Mouse (Mus musculus) naive thymus-derived CD4-positive, alpha-beta T cell, adult 2 months (primary cell): ENCODE results near the gene Esrrg.

Experiments used
- DNase-seq: peaks from one replicate; pipeline ENCODE4 v3.0.0-alpha.2; 2011; ENCODE audit warnings: low read depth

Esrrg gene

GRCm38 (mm10) chr1:187770234-187770633 lies 161.6 kb downstream of the Esrrg start:
- DNase-seq: no peak

GRCm38 (mm10) chr1:187771067-187771466 lies 162.5 kb downstream of the Esrrg start:
- no peak for DNase-seq

- DNase-seq: no peak
These were observed 171.1 kb downstream of the Esrrg start for GRCm38 (mm10) chr1:187779589-187780178.

- DNase-seq: no peak
These were observed 176.6 kb downstream of the Esrrg start for GRCm38 (mm10) chr1:187785226-187785625.

- DNase-seq: no peak
These were observed 178.7 kb downstream of the Esrrg start for GRCm38 (mm10) chr1:187787055-187788016.

GRCm38 (mm10) chr1:187794240-187794930 lies 185.8 kb downstream of the Esrrg start:
- DNase-seq: no peak

GRCm38 (mm10) chr1:187795551-187795950 lies 187.0 kb downstream of the Esrrg start:
- DNase-seq: no peak

- no peak for DNase-seq
These were observed 190.7 kb downstream of the Esrrg start for GRCm38 (mm10) chr1:187799300-187799699.

GRCm38 (mm10) chr1:187800761-187801160 lies 192.2 kb downstream of the Esrrg start:
- DNase-seq: no peak

- DNase-seq: no peak
These were observed 195.0 kb downstream of the Esrrg start for GRCm38 (mm10) chr1:187803566-187803965.

GRCm38 (mm10) chr1:187803997-187804396 lies 195.4 kb downstream of the Esrrg start:
- DNase-seq: no peak

- DNase-seq: no peak
These were observed 196.4 kb downstream of the Esrrg start for GRCm38 (mm10) chr1:187805001-187805400.

GRCm38 (mm10) chr1:187807477-187808390 lies 199.1 kb downstream of the Esrrg start:
- DNase-seq: no peak

GRCm38 (mm10) chr1:187808391-187808922 lies 199.9 kb downstream of the Esrrg start:
- no peak for DNase-seq

GRCm38 (mm10) chr1:187809546-187809945 lies 201.0 kb downstream of the Esrrg start:
- no peak for DNase-seq

- DNase-seq: no peak
These were observed 210.8 kb downstream of the Esrrg start for GRCm38 (mm10) chr1:187819406-187819805.

- DNase-seq: no peak
These were observed 212.8 kb downstream of the Esrrg start for GRCm38 (mm10) chr1:187821368-187821811.

- no peak for DNase-seq
These were observed 214.8 kb downstream of the Esrrg start for GRCm38 (mm10) chr1:187823351-187823750.

- no peak for DNase-seq
These were observed 217.0 kb downstream of the Esrrg start for GRCm38 (mm10) chr1:187825421-187826097.

- no peak for DNase-seq
These were observed 217.5 kb downstream of the Esrrg start for GRCm38 (mm10) chr1:187826140-187826539.

- no peak for DNase-seq
These were observed 218.3 kb downstream of the Esrrg start for GRCm38 (mm10) chr1:187826869-187827268.
